Mouse (Mus musculus): ENCODE measurements around the gene Kcna5. TPM values are rescaled to one million over a fixed set of nuclear protein-coding genes. Genes with fewer than 3 reads are reported as not detected.

The Kcna5 gene
- polyA plus RNA-seq (2015; fragmentation: Nextera tagmentation; extraction: Ambion mirVana), result 6.2 and 7.6 TPM in 2 replicates

GRCm38 (mm10) chr6:126535208-126535910 lies at the start of gene Kcna5:
Gene Kcna5, minus strand, starts transcription at chr6:126535412.
- ATAC-seq (ENCODE audit: extremely low read depth, insufficient number of reproducible peaks, low FRiP score, low TSS enrichment), result peak; percentile 32; the same call in 1 of the 2 replicates
- Histone ChIP-seq H3K27me3 (replicated peaks) (peaks cover 17% of the 10 kb centered on the region), H3K27ac (replicated peaks) (peak within 1 kb of the TSS; percentile 64), H3K4me3 (peak within 1 kb of the TSS; percentile 49), H3K9ac (peak within 1 kb of the TSS; percentile 72), H3K9me3 (no peaks in the 10 kb centered on the region), H3K4me2 (peak within 1 kb of the TSS; percentile 73), H3K4me1 (peaks cover 66% of the 10 kb centered on the region), H3K36me3 (no peaks in the 10 kb centered on the region)
- WGBS, result under 1% methylated on average over 15 of the region's 15 CpGs

GRCm38 (mm10) chr6:126583075-126583474 lies 47.9 kb upstream of the Kcna5 start:
- WGBS, result 58% methylated on average over 7 of the region's 7 CpGs
- Histone ChIP-seq H3K4me3 (no peak overlapping the region), H3K36me3 (no peaks in the 10 kb centered on the region), H3K9ac (no peak overlapping the region), H3K27ac (replicated peaks) (no peak overlapping the region), H3K9me3 (no peaks in the 10 kb centered on the region), H3K4me1 (no peaks in the 10 kb centered on the region), H3K4me2 (no peak overlapping the region), H3K27me3 (replicated peaks) (peaks cover 6% of the 10 kb centered on the region)
- ATAC-seq (ENCODE audit: extremely low read depth, insufficient number of reproducible peaks, low FRiP score, low TSS enrichment), result no peak

- H3K9ac ChIP-seq, result no peak overlapping the region
- H3K36me3 ChIP-seq, result no peaks in the 10 kb centered on the region
- H3K4me3 ChIP-seq, result no peak overlapping the region
- H3K27ac ChIP-seq (replicated peaks), result no peak overlapping the region
- H3K4me2 ChIP-seq, result no peak overlapping the region
- WGBS, result 69% methylated on average over 8 of the region's 8 CpGs
- no peak for ATAC-seq (ENCODE audit: extremely low read depth, insufficient number of reproducible peaks, low FRiP score, low TSS enrichment)
- peaks cover 6% of the 10 kb centered on the region for H3K27me3 ChIP-seq (replicated peaks)
- H3K9me3 ChIP-seq, result no peaks in the 10 kb centered on the region
- H3K4me1 ChIP-seq, result no peaks in the 10 kb centered on the region
Measured at GRCm38 (mm10) chr6:126581632-126582031, 46.4 kb upstream of the Kcna5 start.

GRCm38 (mm10) chr6:126580571-126580970 lies 45.4 kb upstream of the Kcna5 start:
- no peak for ATAC-seq (ENCODE audit: extremely low read depth, insufficient number of reproducible peaks, low FRiP score, low TSS enrichment)
- Histone ChIP-seq H3K4me1 (no peaks in the 10 kb centered on the region), H3K27ac (replicated peaks) (no peak overlapping the region), H3K4me2 (no peak overlapping the region), H3K36me3 (no peaks in the 10 kb centered on the region), H3K9me3 (no peaks in the 10 kb centered on the region), H3K4me3 (no peak overlapping the region), H3K9ac (no peak overlapping the region), H3K27me3 (replicated peaks) (peaks cover 6% of the 10 kb centered on the region)
- 68% methylated on average over 3 of the region's 3 CpGs for WGBS

GRCm38 (mm10) chr6:126577415-126577814 lies 42.2 kb upstream of the Kcna5 start:
- H3K4me1 ChIP-seq, result no peaks in the 10 kb centered on the region
- no peak overlapping the region for H3K4me3 ChIP-seq
- no peak overlapping the region for H3K9ac ChIP-seq
- H3K36me3 ChIP-seq, result no peaks in the 10 kb centered on the region
- no peak overlapping the region for H3K4me2 ChIP-seq
- peaks cover 6% of the 10 kb centered on the region for H3K27me3 ChIP-seq (replicated peaks)
- ATAC-seq (ENCODE audit: extremely low read depth, insufficient number of reproducible peaks, low FRiP score, low TSS enrichment), result no peak
- no peaks in the 10 kb centered on the region for H3K9me3 ChIP-seq
- WGBS, result 68% methylated on average over 3 of the region's 3 CpGs
- no peak overlapping the region for H3K27ac ChIP-seq (replicated peaks)

- Histone ChIP-seq H3K27me3 (replicated peaks) (peaks cover 3% of the 10 kb centered on the region), H3K9ac (no peak overlapping the region), H3K4me2 (no peak overlapping the region), H3K4me3 (no peak overlapping the region), H3K36me3 (no peaks in the 10 kb centered on the region), H3K9me3 (no peaks in the 10 kb centered on the region), H3K4me1 (no peaks in the 10 kb centered on the region), H3K27ac (replicated peaks) (no peak overlapping the region)
- 59% methylated on average over 1 of the region's 1 CpGs for WGBS
- ATAC-seq (ENCODE audit: extremely low read depth, insufficient number of reproducible peaks, low FRiP score, low TSS enrichment), result no peak
Measured at GRCm38 (mm10) chr6:126576566-126576965, 41.4 kb upstream of the Kcna5 start.

- Histone ChIP-seq H3K4me3 (no peak overlapping the region), H3K27me3 (replicated peaks) (no peaks in the 10 kb centered on the region; the same call in 1 of the 2 replicates), H3K4me1 (no peaks in the 10 kb centered on the region), H3K9me3 (no peaks in the 10 kb centered on the region), H3K27ac (replicated peaks) (no peak overlapping the region), H3K36me3 (no peaks in the 10 kb centered on the region), H3K9ac (no peak overlapping the region), H3K4me2 (no peak overlapping the region)
- ATAC-seq (ENCODE audit: extremely low read depth, insufficient number of reproducible peaks, low FRiP score, low TSS enrichment), result no peak
- WGBS, result 82% methylated on average over 7 of the region's 7 CpGs
Measured at GRCm38 (mm10) chr6:126574778-126575177, 39.6 kb upstream of the Kcna5 start.

GRCm38 (mm10) chr6:126573021-126573420 lies 37.8 kb upstream of the Kcna5 start:
- no peak for ATAC-seq (ENCODE audit: extremely low read depth, insufficient number of reproducible peaks, low FRiP score, low TSS enrichment)
- 80% methylated on average over 5 of the region's 5 CpGs for WGBS
- H3K9ac ChIP-seq, result no peak overlapping the region
- H3K4me1 ChIP-seq, result no peaks in the 10 kb centered on the region
- peaks cover 9% of the 10 kb centered on the region; the same call in 1 of the 2 replicates for H3K27me3 ChIP-seq (replicated peaks)
- no peaks in the 10 kb centered on the region for H3K36me3 ChIP-seq
- H3K9me3 ChIP-seq, result no peaks in the 10 kb centered on the region
- H3K4me3 ChIP-seq, result no peak overlapping the region
- H3K4me2 ChIP-seq, result no peak overlapping the region
- no peak overlapping the region for H3K27ac ChIP-seq (replicated peaks)

- Histone ChIP-seq H3K27me3 (replicated peaks) (peaks cover 13% of the 10 kb centered on the region; the same call in 1 of the 2 replicates), H3K4me1 (no peaks in the 10 kb centered on the region; the same call in 1 of the 2 replicates), H3K27ac (replicated peaks) (no peak overlapping the region), H3K4me2 (no peak overlapping the region), H3K9ac (no peak overlapping the region), H3K9me3 (no peaks in the 10 kb centered on the region), H3K4me3 (no peak overlapping the region), H3K36me3 (no peaks in the 10 kb centered on the region)
- WGBS, result 41% methylated on average over 7 of the region's 7 CpGs
- ATAC-seq (ENCODE audit: extremely low read depth, insufficient number of reproducible peaks, low FRiP score, low TSS enrichment), result no peak
Measured at GRCm38 (mm10) chr6:126569809-126570208, 34.6 kb upstream of the Kcna5 start.

- Histone ChIP-seq H3K36me3 (no peaks in the 10 kb centered on the region), H3K4me3 (no peak overlapping the region), H3K27me3 (replicated peaks) (peaks cover 13% of the 10 kb centered on the region; the same call in 1 of the 2 replicates), H3K9ac (no peak overlapping the region), H3K4me1 (no peaks in the 10 kb centered on the region; the same call in 1 of the 2 replicates), H3K4me2 (no peak overlapping the region), H3K27ac (replicated peaks) (no peak overlapping the region), H3K9me3 (no peaks in the 10 kb centered on the region)
- 79% methylated on average over 14 of the region's 14 CpGs for WGBS
- ATAC-seq (ENCODE audit: extremely low read depth, insufficient number of reproducible peaks, low FRiP score, low TSS enrichment), result no peak
Measured at GRCm38 (mm10) chr6:126568046-126568830, 33.0 kb upstream of the Kcna5 start.

GRCm38 (mm10) chr6:126567326-126567725 lies 32.1 kb upstream of the Kcna5 start:
- no peak overlapping the region for H3K4me3 ChIP-seq
- H3K27me3 ChIP-seq (replicated peaks), result peaks cover 13% of the 10 kb centered on the region; the same call in 1 of the 2 replicates
- no peaks in the 10 kb centered on the region for H3K9me3 ChIP-seq
- H3K4me2 ChIP-seq, result no peak overlapping the region
- no peak overlapping the region for H3K27ac ChIP-seq (replicated peaks)
- H3K36me3 ChIP-seq, result no peaks in the 10 kb centered on the region
- no peak overlapping the region for H3K9ac ChIP-seq
- WGBS, result 82% methylated on average over 9 of the region's 9 CpGs
- H3K4me1 ChIP-seq, result no peaks in the 10 kb centered on the region; the same call in 1 of the 2 replicates
- no peak for ATAC-seq (ENCODE audit: extremely low read depth, insufficient number of reproducible peaks, low FRiP score, low TSS enrichment)

Measured in heart, embryonic 13.5 days (tissue).